Mouse (Mus musculus): ENCODE measurements at regions not wholly inside any gene's neighbourhood (a gene's known extent, or its start where the extent isn't known, plus 50 kb on each side); places are given as distances from the start of the nearest gene placed in this dataset.

- WGBS = 83% methylated on average over 3 of the region's 3 CpGs
- no peak overlapping the region for H3K4me2 ChIP-seq (replicated peaks)
- H3K27ac ChIP-seq = no peak overlapping the region
These were observed 602.3 kb downstream of the Tns3 start for GRCm38 (mm10) chr11:8061989-8062388.

GRCm38 (mm10) chr11:8061573-8061972, 602.8 kb downstream of the Tns3 start:
- Histone ChIP-seq H3K4me2 (replicated peaks) (no peak overlapping the region), H3K9ac (no peak overlapping the region), H3K9me3 (no peaks in the 10 kb centered on the region), H3K4me3 (no peak overlapping the region), H3K4me1 (no peaks in the 10 kb centered on the region; the same call in 1 of the 2 replicates), H3K27ac (no peak overlapping the region), H3K27me3 (replicated peaks) (no peaks in the 10 kb centered on the region), H3K36me3 (no peaks in the 10 kb centered on the region)
- WGBS = 88% methylated on average over 3 of the region's 3 CpGs
- no peak for ATAC-seq (ENCODE audit: low FRiP score, low read depth)

More at GRCm38 (mm10) chr11:8061989-8062388, 602.3 kb downstream of the Tns3 start:
- no peaks in the 10 kb centered on the region for H3K36me3 ChIP-seq
- H3K9me3 ChIP-seq = no peaks in the 10 kb centered on the region
- H3K4me3 ChIP-seq = no peak overlapping the region
- ATAC-seq (ENCODE audit: low FRiP score, low read depth) = no peak
- H3K4me1 ChIP-seq = no peaks in the 10 kb centered on the region; the same call in 1 of the 2 replicates
- H3K9ac ChIP-seq = no peak overlapping the region
- H3K27me3 ChIP-seq (replicated peaks) = no peaks in the 10 kb centered on the region

- no peak for ATAC-seq (ENCODE audit: low FRiP score, low read depth)
- Histone ChIP-seq H3K27me3 (replicated peaks) (no peaks in the 10 kb centered on the region), H3K4me1 (no peaks in the 10 kb centered on the region), H3K27ac (no peak overlapping the region), H3K4me3 (no peak overlapping the region), H3K36me3 (no peaks in the 10 kb centered on the region), H3K4me2 (replicated peaks) (no peak overlapping the region), H3K9ac (no peak overlapping the region), H3K9me3 (no peaks in the 10 kb centered on the region)
- WGBS = 35% methylated on average over 4 of the region's 4 CpGs
These were observed 612.8 kb downstream of the Tns3 start for GRCm38 (mm10) chr11:8051499-8051898.

GRCm38 (mm10) chr11:8045086-8045485, 619.2 kb downstream of the Tns3 start:
- Histone ChIP-seq H3K9me3 (no peaks in the 10 kb centered on the region), H3K4me2 (replicated peaks) (no peak overlapping the region), H3K9ac (no peak overlapping the region), H3K36me3 (no peaks in the 10 kb centered on the region), H3K27ac (no peak overlapping the region), H3K4me1 (no peaks in the 10 kb centered on the region), H3K4me3 (no peak overlapping the region), H3K27me3 (replicated peaks) (no peaks in the 10 kb centered on the region)
- 80% methylated on average over 3 of the region's 3 CpGs for WGBS
- ATAC-seq (ENCODE audit: low FRiP score, low read depth) = no peak

GRCm38 (mm10) chr11:8030119-8030518, 634.2 kb downstream of the Tns3 start:
- no peak overlapping the region for H3K4me2 ChIP-seq (replicated peaks)
- no peak overlapping the region for H3K4me3 ChIP-seq
- H3K36me3 ChIP-seq = no peaks in the 10 kb centered on the region
- no peaks in the 10 kb centered on the region for H3K4me1 ChIP-seq
- H3K9ac ChIP-seq = no peak overlapping the region
- 64% methylated on average over 2 of the region's 2 CpGs for WGBS
- H3K27me3 ChIP-seq (replicated peaks) = no peaks in the 10 kb centered on the region
- no peaks in the 10 kb centered on the region for H3K9me3 ChIP-seq
- H3K27ac ChIP-seq = no peak overlapping the region
- ATAC-seq (ENCODE audit: low FRiP score, low read depth) = no peak

GRCm38 (mm10) chr11:8007801-8008200, 656.5 kb downstream of the Tns3 start:
- no peak for ATAC-seq (ENCODE audit: low FRiP score, low read depth)

GRCm38 (mm10) chr11:7981031-7981430, 683.3 kb downstream of the Tns3 start:
- Histone ChIP-seq H3K36me3 (no peaks in the 10 kb centered on the region), H3K9me3 (no peaks in the 10 kb centered on the region), H3K4me1 (no peaks in the 10 kb centered on the region), H3K4me2 (replicated peaks) (no peak overlapping the region), H3K4me3 (no peak overlapping the region), H3K9ac (no peak overlapping the region), H3K27ac (no peak overlapping the region), H3K27me3 (replicated peaks) (no peaks in the 10 kb centered on the region)
- ATAC-seq (ENCODE audit: low FRiP score, low read depth) = no peak

More at GRCm38 (mm10) chr11:8007801-8008200, 656.5 kb downstream of the Tns3 start:
- H3K4me2 ChIP-seq (replicated peaks) = no peak overlapping the region
- 81% methylated on average over 1 of the region's 1 CpGs for WGBS
- H3K4me3 ChIP-seq = no peak overlapping the region
- H3K27ac ChIP-seq = no peak overlapping the region
- H3K36me3 ChIP-seq = no peaks in the 10 kb centered on the region
- no peaks in the 10 kb centered on the region for H3K9me3 ChIP-seq
- no peaks in the 10 kb centered on the region for H3K27me3 ChIP-seq (replicated peaks)
- H3K9ac ChIP-seq = no peak overlapping the region
- H3K4me1 ChIP-seq = no peaks in the 10 kb centered on the region

GRCm38 (mm10) chr11:7975845-7976244, 688.5 kb downstream of the Tns3 start:
- no peaks in the 10 kb centered on the region for H3K4me1 ChIP-seq
- H3K9ac ChIP-seq = no peak overlapping the region
- no peak for ATAC-seq (ENCODE audit: low FRiP score, low read depth)
- WGBS = 53% methylated on average over 9 of the region's 9 CpGs
- H3K27ac ChIP-seq = no peak overlapping the region
- H3K9me3 ChIP-seq = no peaks in the 10 kb centered on the region
- H3K27me3 ChIP-seq (replicated peaks) = no peaks in the 10 kb centered on the region
- no peak overlapping the region for H3K4me2 ChIP-seq (replicated peaks)
- H3K4me3 ChIP-seq = no peak overlapping the region
- no peaks in the 10 kb centered on the region for H3K36me3 ChIP-seq

- Histone ChIP-seq H3K9me3 (no peaks in the 10 kb centered on the region), H3K27me3 (replicated peaks) (no peaks in the 10 kb centered on the region), H3K27ac (no peak overlapping the region)
These were observed 714.4 kb downstream of the Tns3 start for GRCm38 (mm10) chr11:7949931-7950330.

GRCm38 (mm10) chr11:7949201-7949875, 715.0 kb downstream of the Tns3 start:
- no peaks in the 10 kb centered on the region for H3K4me1 ChIP-seq
- WGBS = 84% methylated on average over 6 of the region's 6 CpGs
- H3K9me3 ChIP-seq = no peaks in the 10 kb centered on the region
- H3K9ac ChIP-seq = no peak overlapping the region
- no peak overlapping the region for H3K4me2 ChIP-seq (replicated peaks)
- no peak for ATAC-seq (ENCODE audit: low FRiP score, low read depth)
- no peaks in the 10 kb centered on the region for H3K36me3 ChIP-seq
- no peak overlapping the region for H3K4me3 ChIP-seq
- H3K27ac ChIP-seq = no peak overlapping the region
- no peaks in the 10 kb centered on the region for H3K27me3 ChIP-seq (replicated peaks)

More at GRCm38 (mm10) chr11:7949931-7950330, 714.4 kb downstream of the Tns3 start:
- Histone ChIP-seq H3K4me3 (no peak overlapping the region), H3K4me2 (replicated peaks) (no peak overlapping the region), H3K9ac (no peak overlapping the region), H3K4me1 (no peaks in the 10 kb centered on the region), H3K36me3 (no peaks in the 10 kb centered on the region)
- no peak for ATAC-seq (ENCODE audit: low FRiP score, low read depth)

- Histone ChIP-seq H3K4me3 (no peak overlapping the region), H3K27me3 (replicated peaks) (no peaks in the 10 kb centered on the region), H3K4me1 (no peaks in the 10 kb centered on the region), H3K4me2 (replicated peaks) (no peak overlapping the region), H3K9me3 (no peaks in the 10 kb centered on the region), H3K27ac (no peak overlapping the region), H3K36me3 (no peaks in the 10 kb centered on the region), H3K9ac (no peak overlapping the region)
- WGBS = 91% methylated on average over 5 of the region's 5 CpGs
- no peak for ATAC-seq (ENCODE audit: low FRiP score, low read depth)
These were observed 719.3 kb downstream of the Tns3 start for GRCm38 (mm10) chr11:7944956-7945515.

GRCm38 (mm10) chr11:7944373-7944772, 720.0 kb downstream of the Tns3 start:
- H3K27ac ChIP-seq = no peak overlapping the region
- no peaks in the 10 kb centered on the region for H3K4me1 ChIP-seq
- WGBS = 81% methylated on average over 4 of the region's 4 CpGs
- no peaks in the 10 kb centered on the region for H3K36me3 ChIP-seq
- no peak overlapping the region for H3K4me2 ChIP-seq (replicated peaks)
- H3K9me3 ChIP-seq = no peaks in the 10 kb centered on the region
- ATAC-seq (ENCODE audit: low FRiP score, low read depth) = no peak
- H3K27me3 ChIP-seq (replicated peaks) = no peaks in the 10 kb centered on the region
- no peak overlapping the region for H3K4me3 ChIP-seq
- no peak overlapping the region for H3K9ac ChIP-seq

- 79% methylated on average over 3 of the region's 3 CpGs for WGBS
- H3K36me3 ChIP-seq = no peaks in the 10 kb centered on the region
- no peak overlapping the region for H3K4me2 ChIP-seq (replicated peaks)
- no peak overlapping the region for H3K4me3 ChIP-seq
- H3K9me3 ChIP-seq = no peaks in the 10 kb centered on the region
- no peak for ATAC-seq (ENCODE audit: low FRiP score, low read depth)
- H3K27ac ChIP-seq = no peak overlapping the region
- no peaks in the 10 kb centered on the region for H3K4me1 ChIP-seq
- H3K27me3 ChIP-seq (replicated peaks) = no peaks in the 10 kb centered on the region
- no peak overlapping the region for H3K9ac ChIP-seq
These were observed 719.9 kb upstream of the Igfbp3 start for GRCm38 (mm10) chr11:7933611-7934010.
